In genomic region chr5:125074571-125075171, GRCm38 (mm10) we compare ENCODE assay signal across 9 mouse cellular contexts.
DNase-seq lines count a peak whose midpoint lies in the region; ATAC-seq and TF ChIP-seq lines count a peak whose summit lies in the region.
"Had no signal": no experiment of that assay in that cellular context is flagged by ENCODE, and none has a peak within 500 bp of the region (broad histone marks: within the 10 kb centered on the region; RNA-seq: fewer than 3 reads in every experiment).

No protein-coding gene starts in this region.

- TF ChIP-seq RAD21 in MEL (IDR thresholded peaks at IDR 0.05; ENCODE audit: low read depth, low read length) = no peak

- no peak for TF ChIP-seq CTCF in MEL (IDR thresholded peaks at IDR 0.05 in 2 of 3, conservative IDR thresholded peaks at IDR 0.05 in 1 of 3; ENCODE audit: control insufficient read depth in 1 of 3, insufficient read depth in 1 of 3, low read depth in 2 of 3, low read length in 3 of 3, poor library complexity in 1 of 3, severe bottlenecking in 1 of 3)

- no peak overlapping the region for H3K4me2 ChIP-seq in hindbrain, embryonic 12.5 days (replicated peaks)
- H3K4me2 ChIP-seq in hindbrain, embryonic 16.5 days (ENCODE audit: low read length) = no peak overlapping the region
- H3K4me2 ChIP-seq in liver, embryonic 15.5 days = no peak overlapping the region

- no peaks in the 10 kb centered on the region for H3K79me2 ChIP-seq in MEL (ENCODE audit: control insufficient read depth, insufficient read depth, low read length, poor library complexity)

- H3K36me3 ChIP-seq in hindbrain, embryonic 12.5 days = peaks cover 47% of the 10 kb centered on the region
- H3K36me3 ChIP-seq in hindbrain, embryonic 16.5 days (ENCODE audit: control insufficient read depth, insufficient read depth, low read length) = peaks cover 15% of the 10 kb centered on the region
- H3K36me3 ChIP-seq in MEL (ENCODE audit: control insufficient read depth in 1 of 2, insufficient read depth in 2 of 2, low read length in 2 of 2) = no peaks in the 10 kb centered on the region
- H3K36me3 ChIP-seq in liver, embryonic 15.5 days (replicated peaks) = 0 out of 2 replicates have a peak, but pooled peaks cover 6% of the 10 kb centered on the region

- 0 out of 2 replicates have a peak overlapping the region, but pooled peaks have one; percentile 46 for H3K27ac ChIP-seq in hindbrain, embryonic 12.5 days
- no peak overlapping the region for H3K27ac ChIP-seq in hindbrain, embryonic 16.5 days (ENCODE audit: low read depth, low read length)
- H3K27ac ChIP-seq in MEL (ENCODE audit: control insufficient read depth, low read depth, low read length) = no peak overlapping the region
- H3K27ac ChIP-seq in brown adipose tissue, adult 24 weeks (replicated peaks; ENCODE audit: low read depth, low read length) = peak overlapping the region; percentile 47; the same call in 1 of the 2 replicates
- no peak overlapping the region for H3K27ac ChIP-seq in liver, embryonic 15.5 days (replicated peaks)
- H3K27ac ChIP-seq: left cerebral cortex, adult 2 months had no signal

- H3K27me3 ChIP-seq in hindbrain, embryonic 12.5 days = no peaks in the 10 kb centered on the region
- H3K27me3 ChIP-seq in hindbrain, embryonic 16.5 days (replicated peaks; ENCODE audit: control insufficient read depth, insufficient read depth, low read length) = no peaks in the 10 kb centered on the region
- H3K27me3 ChIP-seq in MEL (ENCODE audit: control insufficient read depth in 1 of 2, insufficient read depth in 2 of 2, low read length in 2 of 2) = no peaks in the 10 kb centered on the region
- no peaks in the 10 kb centered on the region for H3K27me3 ChIP-seq in liver, embryonic 15.5 days

- H3K4me1 ChIP-seq in hindbrain, embryonic 12.5 days = peaks cover 15% of the 10 kb centered on the region
- peaks cover 15% of the 10 kb centered on the region for H3K4me1 ChIP-seq in hindbrain, embryonic 16.5 days (ENCODE audit: control insufficient read depth, insufficient read depth, low read depth, low read length)
- H3K4me1 ChIP-seq in MEL (ENCODE audit: control insufficient read depth in 1 of 2, insufficient read depth in 2 of 2, low read length in 2 of 2) = 0 out of 4 replicates have a peak, but pooled peaks cover 0 to 3% of the 10 kb centered on the region in 2 experiments
- H3K4me1 ChIP-seq in brown adipose tissue, adult 24 weeks (ENCODE audit: control insufficient read depth, insufficient read depth, insufficient read length, low read length) = peaks cover 50% of the 10 kb centered on the region
- peaks cover 22% of the 10 kb centered on the region for H3K4me1 ChIP-seq in liver, embryonic 15.5 days (replicated peaks)

- no peak for TF ChIP-seq POLR2A in MEL (IDR thresholded peaks at IDR 0.05; ENCODE audit: control insufficient read depth in 1 of 2, insufficient read depth in 1 of 2, low read depth in 1 of 2, low read length in 2 of 2, poor library complexity in 1 of 2)

- TF ChIP-seq EP300 in MEL (IDR thresholded peaks at IDR 0.05; ENCODE audit: low read depth in 1 of 2, low read length in 2 of 2) = no peak

- H3K9me3 ChIP-seq in hindbrain, embryonic 12.5 days (replicated peaks) = no peaks in the 10 kb centered on the region
- H3K9me3 ChIP-seq in hindbrain, embryonic 16.5 days (ENCODE audit: control insufficient read depth, low read length) = no peaks in the 10 kb centered on the region
- H3K9me3 ChIP-seq in MEL (replicated peaks; ENCODE audit: insufficient read depth, low read length) = no peaks in the 10 kb centered on the region
- no peaks in the 10 kb centered on the region for H3K9me3 ChIP-seq in liver, embryonic 15.5 days (replicated peaks)

- no peak overlapping the region for H3K4me3 ChIP-seq in hindbrain, embryonic 12.5 days
- H3K4me3 ChIP-seq in hindbrain, embryonic 16.5 days (ENCODE audit: low read length) = no peak overlapping the region
- no peak overlapping the region for H3K4me3 ChIP-seq in MEL (ENCODE audit: control insufficient read depth in 1 of 2, insufficient read depth in 1 of 2, low read depth in 2 of 2, low read length in 2 of 2)
- H3K4me3 ChIP-seq in brown adipose tissue, adult 24 weeks (ENCODE audit: insufficient read depth, low read depth, low read length) = no peak overlapping the region
- no peak overlapping the region for H3K4me3 ChIP-seq in liver, embryonic 15.5 days (replicated peaks)
- H3K4me3 ChIP-seq: left cerebral cortex, adult 2 months had no signal

- H3K9ac ChIP-seq in hindbrain, embryonic 12.5 days = no peak overlapping the region
- H3K9ac ChIP-seq in hindbrain, embryonic 16.5 days (ENCODE audit: low read depth, low read length) = no peak overlapping the region
- H3K9ac ChIP-seq in MEL (ENCODE audit: control insufficient read depth, low read depth, low read length, poor library complexity, severe bottlenecking) = no peak overlapping the region
- H3K9ac ChIP-seq in liver, embryonic 15.5 days = no peak overlapping the region

- ATAC-seq in hindbrain, embryonic 12.5 days (ENCODE audit: low FRiP score) = no peak
- ATAC-seq in hindbrain, embryonic 16.5 days = no peak
- 0 out of 2 replicates have a peak, but pooled peaks have one; percentile 23 for ATAC-seq in liver, embryonic 15.5 days (ENCODE audit: insufficient read depth)

- 87% methylated on average over 10 of the region's 10 CpGs for WGBS in hindbrain, embryonic 12.5 days
- WGBS in hindbrain, embryonic 16.5 days = 74% methylated on average over 10 of the region's 10 CpGs
- 43% methylated on average over 10 of the region's 10 CpGs for WGBS in liver, embryonic 15.5 days (ENCODE audit: insufficient replicate concordance)

- peak; percentile 58 for DNase-seq in MEL (ENCODE audit: low read depth, low spot score)
- no peak for DNase-seq in natural killer cell, adult 2 months (ENCODE audit: low spot score in 2 of 2)
- no peak for DNase-seq in urinary bladder, postnatal 10 days (ENCODE audit: low spot score)
- DNase-seq in embryo, embryonic 9.5 days (ENCODE audit: extremely low spot score) = no peak

TF ChIP-seq in MEL, 35 proteins besides CTCF, POLR2A, EP300 and RAD21:
- no peak for TF ChIP-seq USF1 (IDR thresholded peaks at IDR 0.05; ENCODE audit: low read depth, low read length)
- TF ChIP-seq MAZ (IDR thresholded peaks at IDR 0.05; ENCODE audit: low read depth, low read length) = no peak
- TF ChIP-seq KAT2A (conservative IDR thresholded peaks at IDR 0.05; ENCODE audit: low read depth, low read length) = no peak
- no peak for TF ChIP-seq USF2 (IDR thresholded peaks at IDR 0.05; ENCODE audit: borderline replicate concordance in 1 of 2, insufficient read depth in 1 of 2, low read depth in 1 of 2, low read length in 2 of 2)
- no peak for TF ChIP-seq MEF2A (IDR thresholded peaks at IDR 0.05; ENCODE audit: extremely low read depth, insufficient replicate concordance, low read depth, low read length, poor library complexity, severe bottlenecking)
- TF ChIP-seq CHD2 (IDR thresholded peaks at IDR 0.05; ENCODE audit: low read length) = no peak
- TF ChIP-seq JUND (IDR thresholded peaks at IDR 0.05; ENCODE audit: low read depth, low read length) = no peak
- TF ChIP-seq HCFC1 (IDR thresholded peaks at IDR 0.05; ENCODE audit: low read depth, low read length) = no peak
- no peak for TF ChIP-seq MAX (IDR thresholded peaks at IDR 0.05; ENCODE audit: low read length)
- no peak for TF ChIP-seq MYB (IDR thresholded peaks at IDR 0.05; ENCODE audit: low read depth, low read length)
- TF ChIP-seq TBP (IDR thresholded peaks at IDR 0.05; ENCODE audit: low read depth, low read length) = no peak
- TF ChIP-seq ZC3H11A (IDR thresholded peaks at IDR 0.05; ENCODE audit: low read depth, low read length) = no peak
- no peak for TF ChIP-seq TAL1 (IDR thresholded peaks at IDR 0.05; ENCODE audit: low read length)
- TF ChIP-seq CHD1 (IDR thresholded peaks at IDR 0.05; ENCODE audit: low read depth, low read length) = no peak
- TF ChIP-seq NELFE (IDR thresholded peaks at IDR 0.05; ENCODE audit: low read depth, low read length) = no peak
- no peak for TF ChIP-seq NRF1 (IDR thresholded peaks at IDR 0.05; ENCODE audit: insufficient read depth, low read depth, low read length, poor library complexity, severe bottlenecking)
- no peak for TF ChIP-seq GABPA (IDR thresholded peaks at IDR 0.05; ENCODE audit: low read depth, low read length)

Comparison
In these comparisons a context has a peak if more than half of its experiments do, and no peak if none do; other contexts are left out.
1. H3K27ac ChIP-seq: peak in hindbrain, embryonic 12.5 days (single experiment) and brown adipose tissue, adult 24 weeks (single experiment); none in hindbrain, embryonic 16.5 days (single experiment), MEL (single experiment) and liver, embryonic 15.5 days (single experiment).